Mouse (Mus musculus) forebrain, embryonic 15.5 days (tissue): Measurements from ENCODE around the gene Hist2h4. TPM values are rescaled to one million over a fixed set of nuclear protein-coding genes. Genes with fewer than 3 reads are reported as not detected.
"Not testable (repeated sequence)": the region's sequence is repeated elsewhere in the genome, so short reads cannot be mapped to it uniquely, and the experiment has no call there.

ENCODE experiments used
- ATAC-seq: fragments of 200-750 bp; cut with Nextera tagmentation; replicated peaks from 2 replicates; pipeline ENCODE4 v1.8.0; 2017; ENCODE audit warnings: mild to moderate bottlenecking, moderate TSS enrichment, moderate library complexity
- H3K27ac ChIP-seq: fragments of 300-500 bp; sonication (generic); replicated peaks from 2 replicates; pipeline ENCODE4 v1.5.1; 2015; ENCODE audit warnings: mild to moderate bottlenecking, inconsistent platforms
- H3K27me3 ChIP-seq: fragments of 300-500 bp; sonication (generic); 2 replicates; pipeline ENCODE4 v1.6.1; 2015; ENCODE audit warnings: inconsistent platforms
- H3K36me3 ChIP-seq: fragments of 300-500 bp; sonication (generic); 2 replicates; pipeline ENCODE4 v1.6.1; 2015; ENCODE audit warnings: mild to moderate bottlenecking, inconsistent platforms
- H3K4me1 ChIP-seq: fragments of 300-500 bp; sonication (generic); 2 replicates; pipeline ENCODE4 v1.6.1; 2015; ENCODE audit warnings: inconsistent platforms
- H3K4me2 ChIP-seq: fragments of 300-500 bp; sonication (generic); replicated peaks from 2 replicates; pipeline ENCODE4 v1.6.1; 2015; ENCODE audit warnings: mild to moderate bottlenecking, inconsistent platforms
- H3K4me3 ChIP-seq: fragments of 300-500 bp; sonication (generic); 2 replicates; pipeline ENCODE4 v1.5.1; 2015; ENCODE audit warnings: mild to moderate bottlenecking, inconsistent platforms
- H3K9ac ChIP-seq: fragments of 300-500 bp; sonication (generic); replicated peaks from 2 replicates; pipeline ENCODE4 v1.6.1; 2015; ENCODE audit warnings: mild to moderate bottlenecking, inconsistent platforms
- H3K9me3 ChIP-seq: fragments of 300-500 bp; sonication (generic); 2 replicates; pipeline ENCODE4 v1.6.1; 2016; ENCODE audit warnings: inconsistent platforms
- WGBS: fragments of 180-500 bp; shearing (Covaris S2); methylation state at CpG from one replicate; pipeline ENCODE4 v1.1.7; 2015; ENCODE audit warnings: mixed read lengths; 5-methylcytosine and 5-hydroxymethylcytosine counted together
- polyA plus RNA-seq: library from polyadenylated mRNA; unstranded; fragments of >200 nt; fragmentation: Nextera tagmentation; extraction: Ambion mirVana; gene quantifications from 2 replicates; pipeline ENCODE4 v1.2.1, GENCODE M21; 2015

The Hist2h4 gene
- 10.1 and 10.9 TPM in 2 replicates for polyA plus RNA-seq

- peak within 1 kb of the TSS; percentile 66 for H3K4me3 ChIP-seq
- under 1% methylated on average over 40 of the region's 40 CpGs for WGBS
- peaks cover 27% of the 10 kb centered on the region for H3K4me1 ChIP-seq
- no peaks in the 10 kb centered on the region for H3K36me3 ChIP-seq
- H3K27ac ChIP-seq = peak within 1 kb of the TSS; percentile 99
- H3K27me3 ChIP-seq = no peaks in the 10 kb centered on the region
- H3K4me2 ChIP-seq = peak within 1 kb of the TSS; percentile 63
- peak; percentile 91 for ATAC-seq
- H3K9ac ChIP-seq = peak within 1 kb of the TSS; percentile 80
- no peaks in the 10 kb centered on the region for H3K9me3 ChIP-seq
Observed at GRCm38 (mm10) chr3:96262979-96263550, at the start of gene Hist2h4. Gene Hist2h4 (minus strand): TSS chr3:96263311.

- Histone ChIP-seq H3K27me3 (no peaks in the 10 kb centered on the region), H3K4me2 (no peak overlapping the region), H3K4me3 (no peak overlapping the region), H3K27ac (no peak overlapping the region), H3K4me1 (no peaks in the 10 kb centered on the region), H3K9me3 (no peaks in the 10 kb centered on the region), H3K9ac (no peak overlapping the region), H3K36me3 (no peaks in the 10 kb centered on the region)
- WGBS = 74% methylated on average over 8 of the region's 8 CpGs
- no peak for ATAC-seq
Observed at GRCm38 (mm10) chr3:96312341-96313098, 49.4 kb upstream of the Hist2h4 start.

GRCm38 (mm10) chr3:96309441-96309840 is 46.3 kb upstream of the Hist2h4 start:
- no peaks in the 10 kb centered on the region for H3K36me3 ChIP-seq
- no peak overlapping the region for H3K4me2 ChIP-seq
- H3K4me3 ChIP-seq = no peak overlapping the region
- no peaks in the 10 kb centered on the region for H3K27me3 ChIP-seq
- no peaks in the 10 kb centered on the region for H3K4me1 ChIP-seq
- ATAC-seq = no peak
- no peak overlapping the region for H3K9ac ChIP-seq
- no peak overlapping the region for H3K27ac ChIP-seq
- no peaks in the 10 kb centered on the region for H3K9me3 ChIP-seq
- 73% methylated on average over 3 of the region's 3 CpGs for WGBS

- H3K27ac ChIP-seq = no peak overlapping the region
- no peak for ATAC-seq
- H3K9me3 ChIP-seq = no peaks in the 10 kb centered on the region
- no peak overlapping the region for H3K4me3 ChIP-seq
- 85% methylated on average over 9 of the region's 9 CpGs for WGBS
- no peaks in the 10 kb centered on the region for H3K36me3 ChIP-seq
- no peak overlapping the region for H3K4me2 ChIP-seq
- H3K4me1 ChIP-seq = no peaks in the 10 kb centered on the region
- H3K27me3 ChIP-seq = no peaks in the 10 kb centered on the region
- no peak overlapping the region for H3K9ac ChIP-seq
Observed at GRCm38 (mm10) chr3:96306506-96306905, 43.4 kb upstream of the Hist2h4 start.

- Histone ChIP-seq H3K9ac (no peak overlapping the region), H3K9me3 (no peaks in the 10 kb centered on the region), H3K36me3 (no peaks in the 10 kb centered on the region), H3K4me1 (no peaks in the 10 kb centered on the region), H3K4me3 (no peak overlapping the region), H3K4me2 (no peak overlapping the region), H3K27ac (no peak overlapping the region), H3K27me3 (no peaks in the 10 kb centered on the region)
- 91% methylated on average over 5 of the region's 5 CpGs for WGBS
- no peak for ATAC-seq
Observed at GRCm38 (mm10) chr3:96302076-96302475, 39.0 kb upstream of the Hist2h4 start.

GRCm38 (mm10) chr3:96300706-96301529 is 37.8 kb upstream of the Hist2h4 start:
- WGBS = 79% methylated on average over 26 of the region's 26 CpGs
- Histone ChIP-seq H3K4me3 (no peak overlapping the region), H3K27ac (no peak overlapping the region), H3K4me2 (no peak overlapping the region), H3K9ac (no peak overlapping the region), H3K27me3 (no peaks in the 10 kb centered on the region), H3K9me3 (no peaks in the 10 kb centered on the region), H3K4me1 (no peaks in the 10 kb centered on the region), H3K36me3 (no peaks in the 10 kb centered on the region)
- no peak for ATAC-seq

GRCm38 (mm10) chr3:96299562-96299961 is 36.5 kb upstream of the Hist2h4 start:
- no peaks in the 10 kb centered on the region for H3K36me3 ChIP-seq
- no peak overlapping the region for H3K9ac ChIP-seq
- no peak overlapping the region for H3K4me2 ChIP-seq
- no peak overlapping the region for H3K27ac ChIP-seq
- no peaks in the 10 kb centered on the region for H3K27me3 ChIP-seq
- no peak for ATAC-seq
- H3K9me3 ChIP-seq = no peaks in the 10 kb centered on the region
- WGBS = 97% methylated on average over 2 of the region's 2 CpGs
- H3K4me3 ChIP-seq = no peak overlapping the region
- H3K4me1 ChIP-seq = no peaks in the 10 kb centered on the region

- H3K9ac ChIP-seq = no peak overlapping the region
- ATAC-seq = no peak
- H3K27ac ChIP-seq = no peak overlapping the region
- H3K4me3 ChIP-seq = no peak overlapping the region
- no peaks in the 10 kb centered on the region for H3K4me1 ChIP-seq
- H3K27me3 ChIP-seq = no peaks in the 10 kb centered on the region
- H3K36me3 ChIP-seq = no peaks in the 10 kb centered on the region
- H3K4me2 ChIP-seq = no peak overlapping the region
- H3K9me3 ChIP-seq = no peaks in the 10 kb centered on the region
- 89% methylated on average over 4 of the region's 4 CpGs for WGBS
Observed at GRCm38 (mm10) chr3:96298360-96298759, 35.2 kb upstream of the Hist2h4 start.

- ATAC-seq = no peak
- WGBS = 80% methylated on average over 4 of the region's 4 CpGs
- no peak within 1 kb of the TSS for H3K4me2 ChIP-seq
Observed at GRCm38 (mm10) chr3:96293787-96294186, 30.7 kb upstream of the Hist2h4 start, which contains the start of gene Fcgr1. Gene Fcgr1 (minus strand): TSS chr3:96293969.

GRCm38 (mm10) chr3:96293368-96293767 is 30.3 kb upstream of the Hist2h4 start:
- H3K36me3 ChIP-seq = no peaks in the 10 kb centered on the region
- no peaks in the 10 kb centered on the region for H3K9me3 ChIP-seq
- H3K4me3 ChIP-seq = no peak overlapping the region
- no peaks in the 10 kb centered on the region for H3K27me3 ChIP-seq
- no peak overlapping the region for H3K27ac ChIP-seq
- no peak for ATAC-seq
- no peak overlapping the region for H3K9ac ChIP-seq
- H3K4me1 ChIP-seq = no peaks in the 10 kb centered on the region
- 55% methylated on average over 5 of the region's 5 CpGs for WGBS
- no peak overlapping the region for H3K4me2 ChIP-seq

More at GRCm38 (mm10) chr3:96293787-96294186, 30.7 kb upstream of the Hist2h4 start, which contains the start of gene Fcgr1:
- no peak within 1 kb of the TSS for H3K4me3 ChIP-seq
- no peak within 1 kb of the TSS for H3K9ac ChIP-seq
- no peak within 1 kb of the TSS for H3K27ac ChIP-seq
- H3K9me3 ChIP-seq = no peaks in the 10 kb centered on the region
- H3K4me1 ChIP-seq = no peaks in the 10 kb centered on the region
- no peaks in the 10 kb centered on the region for H3K36me3 ChIP-seq
- H3K27me3 ChIP-seq = no peaks in the 10 kb centered on the region

GRCm38 (mm10) chr3:96292641-96293040 is 29.5 kb upstream of the Hist2h4 start:
- no peak overlapping the region for H3K4me2 ChIP-seq
- WGBS = 68% methylated on average over 6 of the region's 6 CpGs
- H3K4me1 ChIP-seq = no peaks in the 10 kb centered on the region
- no peak overlapping the region for H3K27ac ChIP-seq
- no peak overlapping the region for H3K9ac ChIP-seq
- no peaks in the 10 kb centered on the region for H3K27me3 ChIP-seq
- no peak for ATAC-seq
- no peaks in the 10 kb centered on the region for H3K9me3 ChIP-seq
- H3K36me3 ChIP-seq = no peaks in the 10 kb centered on the region
- H3K4me3 ChIP-seq = no peak overlapping the region

GRCm38 (mm10) chr3:96290727-96291126 is 27.6 kb upstream of the Hist2h4 start:
- ATAC-seq, H3K4me3 ChIP-seq, H3K27ac ChIP-seq, H3K36me3 ChIP-seq, H3K4me2 ChIP-seq, H3K4me1 ChIP-seq, H3K9me3 ChIP-seq, H3K27me3 ChIP-seq, H3K9ac ChIP-seq: not testable (repeated sequence)
- 98% methylated on average over 3 of the region's 3 CpGs for WGBS
